Mouse (Mus musculus): ENCODE measurements around the gene Gm1043. TPM values are rescaled to one million over a fixed set of nuclear protein-coding genes. Genes with fewer than 3 reads are reported as not detected.
A peak's percentile ranks its signal among the peaks of the same experiment; 100 is the strongest.

Gm1043 gene
- polyA plus RNA-seq, 1 experiment from 2014 or later: not detected

DNA sequence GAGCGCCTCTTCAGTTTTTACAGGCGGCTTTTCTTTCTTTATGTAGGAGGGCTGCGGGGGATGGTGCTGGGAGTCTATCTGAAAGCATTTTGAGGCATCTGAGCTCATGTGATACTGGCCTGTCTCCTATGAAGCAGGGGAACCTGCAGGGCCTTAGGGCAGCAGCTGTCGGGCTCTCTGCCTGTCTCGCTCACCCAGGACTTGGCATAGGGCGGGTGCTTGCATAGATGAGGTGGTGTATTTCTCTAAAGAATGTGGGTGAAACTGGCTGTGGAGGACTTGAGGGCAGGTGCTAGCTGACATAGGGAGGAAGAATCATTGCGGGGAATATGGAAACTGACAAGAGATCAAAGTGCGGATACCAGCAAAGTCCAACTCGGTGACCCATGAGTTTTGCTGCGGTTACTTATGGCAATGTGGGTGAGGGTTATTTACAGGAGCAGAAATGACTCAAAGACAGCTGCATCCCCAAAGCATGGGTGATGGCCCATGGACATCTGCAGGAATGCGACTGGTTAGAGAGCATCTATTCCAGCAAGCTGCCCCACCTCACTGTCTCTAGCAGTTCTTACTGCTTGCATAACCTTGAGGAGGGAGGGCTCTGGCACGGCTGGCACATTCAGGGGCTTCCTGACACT lies 8.4 kb upstream of the Gm1043 start:
- H3K27me3 ChIP-seq: peaks cover 11% of the 10 kb centered on the region; the same call in 1 of the 2 replicates
- ATAC-seq (replicated peaks; ENCODE audit: low FRiP score): no peak
- H3K4me1 ChIP-seq: peaks cover 4% of the 10 kb centered on the region; the same call in 1 of the 2 replicates
- no peak overlapping the region for H3K27ac ChIP-seq
- H3K9me3 ChIP-seq (replicated peaks): no peaks in the 10 kb centered on the region
- 37% methylated on average over 12 of the region's 12 CpGs for WGBS
- H3K4me3 ChIP-seq (replicated peaks): no peak overlapping the region
- no peak overlapping the region for H3K4me2 ChIP-seq
- H3K9ac ChIP-seq: no peak overlapping the region
- H3K36me3 ChIP-seq: no peaks in the 10 kb centered on the region

DNA sequence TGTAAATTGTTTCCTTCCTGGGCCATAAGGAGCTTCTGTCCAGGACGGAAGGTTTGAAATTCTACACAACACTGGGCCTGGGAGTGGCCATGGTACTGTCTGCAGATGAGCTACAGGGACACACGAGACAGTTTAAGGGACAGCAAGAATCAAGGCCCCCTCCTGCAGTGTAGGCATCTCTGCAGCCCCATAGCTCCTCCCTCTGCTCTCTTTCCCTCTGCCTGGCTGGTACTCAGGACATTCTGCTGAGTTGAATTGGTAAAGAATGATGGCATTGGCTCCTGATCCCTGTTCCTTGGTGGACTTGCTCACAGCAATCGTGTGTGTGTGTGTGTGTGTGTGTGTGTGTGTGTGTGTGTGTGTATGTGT lies 7.9 kb upstream of the Gm1043 start:
- Histone ChIP-seq H3K9ac (no peak overlapping the region), H3K4me2 (no peak overlapping the region), H3K36me3 (no peaks in the 10 kb centered on the region), H3K4me3 (replicated peaks) (no peak overlapping the region), H3K27ac (no peak overlapping the region), H3K27me3 (peaks cover 11% of the 10 kb centered on the region; the same call in 1 of the 2 replicates), H3K9me3 (replicated peaks) (no peaks in the 10 kb centered on the region), H3K4me1 (peaks cover 9% of the 10 kb centered on the region)
- ATAC-seq (replicated peaks; ENCODE audit: low FRiP score): no peak; the same call in 1 of the 2 replicates
- 29% methylated on average over 3 of the region's 3 CpGs for WGBS

DNA sequence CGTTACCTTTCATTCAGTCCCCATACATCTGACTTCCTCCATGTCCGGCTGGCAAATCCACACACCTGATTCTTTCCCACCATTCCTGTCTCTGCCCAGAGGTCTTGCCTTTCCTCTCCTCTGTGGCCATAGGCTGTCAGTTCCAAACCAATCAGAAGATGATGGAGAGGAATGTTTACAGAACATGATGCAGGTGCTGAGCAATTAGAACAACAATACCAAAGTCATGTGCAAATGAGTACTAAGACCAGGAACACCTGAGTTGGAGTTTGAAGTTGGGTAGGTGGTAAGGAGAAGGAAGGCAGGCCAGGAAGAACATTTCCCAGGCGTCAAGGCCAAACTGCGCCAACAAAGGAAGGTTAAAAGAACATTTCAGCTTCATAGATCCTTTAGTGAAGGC lies 5.7 kb upstream of the Gm1043 start:
- H3K9ac ChIP-seq: no peak overlapping the region
- 93% methylated on average over 4 of the region's 4 CpGs for WGBS
- H3K27ac ChIP-seq: no peak overlapping the region
- H3K27me3 ChIP-seq: peaks cover 11% of the 10 kb centered on the region; the same call in 1 of the 2 replicates
- H3K9me3 ChIP-seq (replicated peaks): no peaks in the 10 kb centered on the region
- no peak overlapping the region for H3K4me2 ChIP-seq
- no peak for ATAC-seq (replicated peaks; ENCODE audit: low FRiP score)
- H3K36me3 ChIP-seq: no peaks in the 10 kb centered on the region
- H3K4me1 ChIP-seq: peaks cover 15% of the 10 kb centered on the region
- H3K4me3 ChIP-seq (replicated peaks): no peak overlapping the region

DNA sequence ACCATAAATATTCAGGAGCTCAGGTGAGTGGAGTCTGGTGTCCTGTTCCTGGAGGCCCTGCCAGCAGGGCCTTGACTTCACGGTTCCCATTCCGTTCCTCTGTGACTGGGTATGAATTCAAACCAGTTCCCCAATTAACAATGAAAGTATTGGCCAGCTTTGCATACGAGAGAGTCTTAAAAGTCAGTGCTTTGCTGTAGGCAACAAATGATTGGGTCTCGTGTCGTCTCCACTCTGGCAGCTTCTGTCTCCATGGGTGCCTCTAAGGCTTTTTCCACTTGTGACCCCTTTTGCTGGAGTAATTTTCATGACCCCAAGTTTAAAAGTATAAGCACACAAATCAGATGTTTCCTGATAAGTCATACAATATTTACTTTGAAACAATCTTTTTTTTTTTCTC lies 4.6 kb upstream of the Gm1043 start:
- 81% methylated on average over 5 of the region's 5 CpGs for WGBS

DNA sequence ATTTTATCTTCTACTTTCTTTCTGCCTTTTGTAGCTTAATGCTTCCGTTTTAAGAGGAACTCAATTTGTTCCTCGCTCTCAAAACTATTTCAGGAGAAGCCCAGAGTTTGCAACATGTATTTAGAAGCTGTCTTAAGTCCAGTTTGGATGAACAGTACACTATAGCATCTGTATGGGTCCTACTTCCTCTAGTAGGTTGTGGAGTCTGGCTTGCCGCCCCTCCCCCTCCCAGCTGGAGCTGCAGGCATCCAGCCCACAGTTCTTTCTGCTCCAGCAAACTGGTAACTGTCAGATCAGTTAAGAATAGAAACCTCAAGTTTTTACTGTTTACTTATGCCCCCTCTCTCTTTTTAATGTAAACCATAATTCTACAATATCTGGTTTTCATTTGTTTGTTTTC lies 2.8 kb upstream of the Gm1043 start:
- no peaks in the 10 kb centered on the region for H3K27me3 ChIP-seq
- ATAC-seq (replicated peaks; ENCODE audit: low FRiP score): no peak
- 21% methylated on average over 3 of the region's 3 CpGs for WGBS
- no peaks in the 10 kb centered on the region for H3K36me3 ChIP-seq
- H3K4me3 ChIP-seq (replicated peaks): no peak overlapping the region
- no peaks in the 10 kb centered on the region for H3K9me3 ChIP-seq (replicated peaks)
- no peak overlapping the region for H3K27ac ChIP-seq
- H3K9ac ChIP-seq: no peak overlapping the region
- peaks cover 15% of the 10 kb centered on the region for H3K4me1 ChIP-seq
- H3K4me2 ChIP-seq: 0 out of 2 replicates have a peak overlapping the region, but pooled peaks have one; percentile 10

More for the DNA sequence above, 4.6 kb upstream of the Gm1043 start:
- Histone ChIP-seq H3K4me3 (replicated peaks) (no peak overlapping the region), H3K4me1 (peaks cover 19% of the 10 kb centered on the region), H3K27ac (no peak overlapping the region), H3K27me3 (peaks cover 11% of the 10 kb centered on the region; the same call in 1 of the 2 replicates), H3K9ac (no peak overlapping the region), H3K9me3 (replicated peaks) (no peaks in the 10 kb centered on the region), H3K4me2 (no peak overlapping the region), H3K36me3 (no peaks in the 10 kb centered on the region)
- ATAC-seq (replicated peaks; ENCODE audit: low FRiP score): no peak

DNA sequence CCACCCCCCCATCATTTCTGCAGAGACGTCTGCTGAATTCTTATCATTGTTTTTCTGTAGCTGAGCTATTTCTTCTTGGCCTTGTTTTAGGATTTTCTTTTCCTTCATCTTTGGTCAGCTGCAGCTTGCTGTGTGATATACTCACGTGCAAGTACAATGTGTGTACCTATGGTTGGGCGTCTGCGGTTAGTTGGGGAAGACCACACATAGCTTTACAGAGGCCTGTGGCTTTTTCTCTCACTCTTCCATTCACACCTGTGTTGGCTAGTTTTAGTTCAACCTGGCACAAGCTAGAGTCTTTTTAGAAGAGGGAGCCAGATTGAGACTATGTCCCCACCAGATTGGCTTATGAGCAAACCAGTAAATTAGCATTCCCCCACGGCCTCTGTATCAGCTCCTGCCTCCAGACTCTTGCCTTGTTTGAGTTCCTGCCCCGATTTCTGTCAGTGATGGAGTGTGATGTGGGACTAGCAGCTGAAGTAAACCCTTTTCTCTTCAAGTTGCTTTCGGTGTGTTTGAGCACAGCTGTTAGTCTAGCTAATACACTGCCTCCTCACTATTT lies 1.9 kb upstream of the Gm1043 start:
- peaks cover 15% of the 10 kb centered on the region for H3K4me1 ChIP-seq
- no peaks in the 10 kb centered on the region for H3K36me3 ChIP-seq
- ATAC-seq (replicated peaks; ENCODE audit: low FRiP score): no peak
- no peaks in the 10 kb centered on the region for H3K27me3 ChIP-seq
- H3K9ac ChIP-seq: no peak overlapping the region
- no peak overlapping the region for H3K4me2 ChIP-seq
- WGBS: 71% methylated on average over 7 of the region's 7 CpGs
- H3K4me3 ChIP-seq (replicated peaks): no peak overlapping the region
- no peak overlapping the region for H3K27ac ChIP-seq
- no peaks in the 10 kb centered on the region for H3K9me3 ChIP-seq (replicated peaks)

DNA sequence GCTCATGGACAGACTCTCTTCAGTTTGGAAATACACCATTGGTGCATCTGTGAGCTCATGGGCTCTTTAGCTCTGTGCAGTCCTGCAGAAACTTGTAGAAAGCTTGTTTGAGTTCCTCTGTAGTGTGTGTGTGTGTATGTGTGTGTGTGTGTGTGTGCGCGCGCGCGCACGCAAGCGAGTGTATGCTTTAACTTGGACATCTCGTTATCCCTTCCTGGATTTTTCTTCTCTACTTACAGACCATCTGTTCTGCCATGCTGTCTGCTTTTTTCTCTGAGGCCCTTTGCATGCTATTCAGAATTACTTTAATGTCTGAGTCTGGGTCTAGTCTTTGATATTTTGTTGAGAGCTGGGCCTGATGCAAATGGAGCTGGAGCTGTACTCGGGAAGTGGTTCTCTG lies 1.3 kb upstream of the Gm1043 start:
- Histone ChIP-seq H3K36me3 (no peaks in the 10 kb centered on the region), H3K27ac (no peak overlapping the region), H3K4me1 (peaks cover 15% of the 10 kb centered on the region), H3K9ac (no peak overlapping the region), H3K9me3 (replicated peaks) (no peaks in the 10 kb centered on the region), H3K27me3 (no peaks in the 10 kb centered on the region), H3K4me2 (no peak overlapping the region), H3K4me3 (replicated peaks) (no peak overlapping the region)
- no peak for ATAC-seq (replicated peaks; ENCODE audit: low FRiP score)
- WGBS: 90% methylated on average over 9 of the region's 9 CpGs

DNA sequence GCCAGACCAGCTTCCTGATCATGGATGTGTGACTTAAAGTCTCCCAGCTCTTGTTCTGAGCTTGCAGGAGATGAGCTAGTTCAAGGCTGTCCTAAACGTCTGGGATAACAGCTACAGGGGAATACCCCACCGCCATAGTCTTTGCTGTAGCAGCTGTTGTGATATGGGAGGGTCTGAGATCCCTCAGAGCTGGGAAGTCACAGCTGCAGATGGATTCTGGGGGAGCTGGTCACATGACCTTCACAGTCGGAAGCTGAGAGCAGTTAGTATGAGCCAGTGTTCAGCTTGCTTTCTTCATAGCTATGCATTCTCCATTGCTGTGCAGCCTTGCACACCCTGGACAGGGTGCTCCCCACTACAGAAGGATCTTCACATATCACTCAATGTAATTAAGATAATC lies 748 bp downstream of the Gm1043 start:
- ATAC-seq (replicated peaks; ENCODE audit: low FRiP score): no peak
- 63% methylated on average over 3 of the region's 3 CpGs for WGBS

DNA sequence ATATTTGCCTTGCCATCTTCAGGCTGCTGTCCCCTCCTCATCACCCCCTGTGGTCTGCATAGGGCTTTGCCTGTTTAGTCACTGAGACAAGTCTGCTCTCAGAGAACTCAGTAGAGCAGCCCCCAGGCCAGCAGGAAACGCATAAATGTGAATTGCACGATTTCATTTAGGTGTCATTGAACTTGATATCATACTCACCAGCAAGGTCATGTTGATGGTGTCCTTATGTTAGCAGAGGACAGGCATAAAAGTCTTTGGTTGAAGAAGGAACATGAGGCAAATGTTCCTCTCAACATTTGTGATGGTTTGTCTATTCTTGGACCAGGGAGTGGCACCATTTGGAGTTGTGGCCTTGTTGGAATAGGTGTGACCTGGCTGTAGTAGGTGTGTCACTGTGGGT lies 2.6 kb downstream of the Gm1043 start:
- peaks cover 36% of the 10 kb centered on the region for H3K27me3 ChIP-seq
- H3K4me3 ChIP-seq (replicated peaks): no peak overlapping the region
- ATAC-seq (replicated peaks; ENCODE audit: low FRiP score): no peak
- H3K4me2 ChIP-seq: no peak overlapping the region
- WGBS: 56% methylated on average over 2 of the region's 2 CpGs
- no peaks in the 10 kb centered on the region for H3K36me3 ChIP-seq
- peaks cover 17% of the 10 kb centered on the region for H3K4me1 ChIP-seq
- no peak overlapping the region for H3K27ac ChIP-seq
- H3K9ac ChIP-seq: no peak overlapping the region
- no peaks in the 10 kb centered on the region for H3K9me3 ChIP-seq (replicated peaks)

More for the DNA sequence above, 748 bp downstream of the Gm1043 start:
- Histone ChIP-seq H3K4me1 (peaks cover 16% of the 10 kb centered on the region), H3K4me3 (replicated peaks) (no peak overlapping the region), H3K9me3 (replicated peaks) (no peaks in the 10 kb centered on the region), H3K9ac (no peak overlapping the region), H3K27ac (no peak overlapping the region), H3K36me3 (no peaks in the 10 kb centered on the region), H3K4me2 (no peak overlapping the region), H3K27me3 (peaks cover 17% of the 10 kb centered on the region)

DNA sequence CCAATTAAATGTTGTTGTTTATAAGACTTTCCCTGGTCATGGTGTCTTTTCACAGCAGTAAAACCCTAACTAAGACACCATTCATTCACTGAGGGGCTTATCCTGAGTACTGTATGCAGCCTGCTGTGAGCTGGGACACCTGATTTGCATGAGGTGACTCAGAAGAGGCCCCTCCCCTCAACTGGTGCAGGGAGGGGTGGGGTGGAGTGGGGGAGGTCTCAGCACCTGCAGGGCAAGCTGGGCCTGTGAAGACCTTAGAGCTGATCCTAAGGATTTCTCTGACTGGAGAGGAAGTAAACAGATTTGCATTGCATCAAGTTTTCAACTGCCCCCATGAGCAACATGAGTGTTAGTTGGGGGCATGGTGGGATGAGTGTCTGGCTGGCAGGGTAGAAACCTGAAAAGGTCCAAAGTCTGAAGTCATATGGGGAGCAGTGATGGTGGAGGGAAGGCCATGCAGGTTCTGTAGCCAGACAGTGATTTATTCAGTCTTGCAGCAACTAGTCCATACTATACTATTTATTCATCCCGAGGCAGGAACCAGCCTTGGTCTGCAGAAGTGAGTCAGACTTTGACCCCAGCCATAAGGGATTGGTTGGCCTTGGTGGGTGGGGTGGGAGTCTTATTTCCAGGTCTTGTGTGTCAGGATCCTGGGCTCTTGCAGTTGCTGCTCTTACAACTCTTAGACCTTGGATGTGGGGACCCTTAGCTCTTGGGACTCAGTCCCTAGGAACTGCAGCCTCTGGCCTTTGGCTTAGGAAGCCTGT lies 3.4 kb downstream of the Gm1043 start:
- no peaks in the 10 kb centered on the region for H3K36me3 ChIP-seq
- no peak overlapping the region for H3K9ac ChIP-seq
- no peaks in the 10 kb centered on the region for H3K9me3 ChIP-seq (replicated peaks)
- H3K27ac ChIP-seq: no peak overlapping the region
- no peak overlapping the region for H3K4me3 ChIP-seq (replicated peaks)
- 22% methylated on average over 1 of the region's 1 CpGs for WGBS
- H3K4me2 ChIP-seq: no peak overlapping the region
- ATAC-seq (replicated peaks; ENCODE audit: low FRiP score): no peak
- H3K4me1 ChIP-seq: peaks cover 15% of the 10 kb centered on the region
- peaks cover 40% of the 10 kb centered on the region for H3K27me3 ChIP-seq

DNA sequence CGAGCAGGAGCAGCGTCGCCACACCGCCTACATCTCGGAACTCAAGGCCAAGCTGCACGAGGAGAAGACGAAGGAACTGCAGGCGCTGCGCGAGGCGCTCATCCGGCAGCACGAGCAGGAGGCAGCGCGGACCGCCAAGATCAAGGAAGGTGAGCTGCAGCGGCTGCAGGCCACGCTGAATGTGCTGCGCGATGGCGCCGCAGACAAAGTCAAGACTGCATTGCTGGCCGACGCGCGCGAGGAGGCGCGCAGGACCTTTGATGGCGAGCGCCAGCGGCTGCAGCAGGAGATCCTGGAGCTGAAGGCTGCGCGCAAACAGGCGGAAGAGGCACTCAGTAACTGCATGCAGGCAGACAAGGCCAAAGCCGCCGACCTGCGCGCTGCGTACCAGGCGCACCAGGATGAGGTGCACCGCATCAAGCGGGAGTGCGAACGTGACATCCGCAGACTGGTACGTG lies 6.0 kb downstream of the Gm1043 start:
- no peaks in the 10 kb centered on the region for H3K36me3 ChIP-seq
- peaks cover 41% of the 10 kb centered on the region for H3K27me3 ChIP-seq
- H3K4me1 ChIP-seq: peaks cover 10% of the 10 kb centered on the region
- H3K4me2 ChIP-seq: peak overlapping the region; percentile 75
- peak overlapping the region; percentile 38 for H3K4me3 ChIP-seq (replicated peaks)
- 0 out of 2 replicates have a peak overlapping the region, but pooled peaks have one; percentile 33 for H3K9ac ChIP-seq
- no peak overlapping the region for H3K27ac ChIP-seq
- no peaks in the 10 kb centered on the region for H3K9me3 ChIP-seq (replicated peaks)
- 0 out of 2 replicates have a peak, but pooled peaks have one; percentile 29 for ATAC-seq (replicated peaks; ENCODE audit: low FRiP score)
- WGBS: 1% methylated on average over 47 of the region's 47 CpGs

DNA sequence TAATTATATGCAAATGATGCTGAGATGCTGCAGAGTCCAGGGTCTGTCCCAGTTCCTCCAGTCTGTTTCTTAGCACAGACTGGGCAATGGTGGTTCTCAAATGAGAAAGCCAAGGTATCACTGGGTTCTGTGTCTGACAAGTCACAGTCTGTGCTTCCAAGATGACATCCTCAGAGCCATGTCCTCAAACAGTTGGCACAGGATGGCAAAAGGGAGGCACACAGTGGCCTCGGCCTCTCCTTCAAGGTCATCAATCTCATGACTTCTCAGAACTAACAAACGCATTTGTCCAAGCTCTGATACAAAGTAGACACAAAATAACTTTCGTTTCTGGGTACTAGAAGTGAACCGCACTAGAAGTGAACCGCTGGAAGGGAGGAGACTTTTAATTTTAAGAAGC lies 9.8 kb downstream of the Gm1043 start:
- Histone ChIP-seq H3K9me3 (replicated peaks) (no peaks in the 10 kb centered on the region), H3K27me3 (peaks cover 36% of the 10 kb centered on the region), H3K4me1 (peaks cover 10% of the 10 kb centered on the region), H3K9ac (no peak overlapping the region), H3K4me3 (replicated peaks) (no peak overlapping the region), H3K36me3 (no peaks in the 10 kb centered on the region), H3K27ac (no peak overlapping the region), H3K4me2 (no peak overlapping the region)
- no peak for ATAC-seq (replicated peaks; ENCODE audit: low FRiP score)
- WGBS: 83% methylated on average over 5 of the region's 5 CpGs

All from kidney, embryonic 15.5 days (tissue).